Mouse (Mus musculus): ENCODE measurements around the gene Olfr1416. TPM values are rescaled to one million over a fixed set of nuclear protein-coding genes. Genes with fewer than 3 reads are reported as not detected.

The Olfr1416 gene
- polyA plus RNA-seq, 1 experiment, result not detected

DNA sequence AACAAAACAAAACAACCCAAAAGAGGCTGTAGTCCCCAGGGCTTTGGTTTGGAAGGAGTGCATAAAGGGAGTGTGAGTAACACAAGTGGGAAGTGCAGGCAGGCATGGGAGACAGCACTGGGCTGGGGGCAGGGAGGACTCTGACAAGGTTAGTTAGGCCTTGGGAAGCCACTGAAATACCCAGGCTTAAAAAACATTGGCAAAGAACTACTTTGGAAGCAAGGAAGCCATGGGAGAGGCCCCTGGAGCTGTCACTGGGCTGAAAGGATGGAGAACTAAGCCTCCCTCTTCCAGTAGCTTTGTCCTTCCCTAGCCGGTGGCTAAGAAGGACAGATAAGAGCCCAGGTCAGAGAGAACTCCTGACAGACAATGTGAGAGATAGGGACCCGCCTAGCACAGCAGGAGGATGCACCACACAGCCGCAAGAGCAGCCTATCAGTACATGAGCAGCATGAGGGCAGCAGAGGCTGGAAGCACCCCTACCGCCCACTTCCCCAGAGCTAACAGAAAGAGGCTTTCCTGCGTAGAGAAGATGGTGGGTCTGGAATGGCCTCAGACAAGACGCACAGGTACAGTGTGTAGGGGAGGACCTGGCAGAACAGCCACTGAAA lies 43.4 kb downstream of the Olfr1416 start:
- TF ChIP-seq SRF (IDR thresholded peaks at IDR 0.05; ENCODE audit: control insufficient read depth, insufficient read length, low read depth), result no peak
- TF ChIP-seq POLR2AphosphoS2 (IDR thresholded peaks at IDR 0.05; ENCODE audit: insufficient read length, low read depth), result no peak
- TF ChIP-seq CEBPB (IDR thresholded peaks at IDR 0.05; ENCODE audit: insufficient read depth, poor library complexity, severe bottlenecking), result no peak
- TF ChIP-seq TCF12 (IDR thresholded peaks at IDR 0.05; ENCODE audit: insufficient read depth, poor library complexity, severe bottlenecking), result no peak
- no peak for TF ChIP-seq TCF3 (IDR thresholded peaks at IDR 0.05; ENCODE audit: insufficient read length, low read depth)
- TF ChIP-seq MAX (IDR thresholded peaks at IDR 0.05; ENCODE audit: low read depth), result no peak
- TF ChIP-seq MYOG (IDR thresholded peaks at IDR 0.05; ENCODE audit: control insufficient read depth in 1 of 3, insufficient read depth in 1 of 3, insufficient read length in 2 of 3, low read depth in 2 of 3), result no peak
- no peak for TF ChIP-seq USF1 (IDR thresholded peaks at IDR 0.05; ENCODE audit: low read depth)
- TF ChIP-seq E2F4 (IDR thresholded peaks at IDR 0.05; ENCODE audit: insufficient read depth), result no peak
- no peak for TF ChIP-seq REST (IDR thresholded peaks at IDR 0.05; ENCODE audit: insufficient read depth, insufficient read length)
- TF ChIP-seq MYOD1 (IDR thresholded peaks at IDR 0.05; ENCODE audit: control insufficient read depth in 1 of 3, insufficient read length in 2 of 3, low read depth in 2 of 3), result no peak
- no peak for TF ChIP-seq POLR2A (IDR thresholded peaks at IDR 0.05; ENCODE audit: insufficient read length, low read depth)
- H3K27me3 ChIP-seq (ENCODE audit: control insufficient read depth, insufficient read depth, insufficient read length), result no peaks in the 10 kb centered on the region
- no peak overlapping the region for H3ac ChIP-seq (ENCODE audit: control insufficient read depth, insufficient read length)
- peaks cover 44% of the 10 kb centered on the region for H3K36me3 ChIP-seq (ENCODE audit: control insufficient read depth, insufficient read depth)
- H3K4me3 ChIP-seq, result no peak overlapping the region
- H3K4me2 ChIP-seq (ENCODE audit: low read depth), result no peak overlapping the region
- H3K79me2 ChIP-seq (ENCODE audit: control insufficient read depth, insufficient read depth), result no peaks in the 10 kb centered on the region

DNA sequence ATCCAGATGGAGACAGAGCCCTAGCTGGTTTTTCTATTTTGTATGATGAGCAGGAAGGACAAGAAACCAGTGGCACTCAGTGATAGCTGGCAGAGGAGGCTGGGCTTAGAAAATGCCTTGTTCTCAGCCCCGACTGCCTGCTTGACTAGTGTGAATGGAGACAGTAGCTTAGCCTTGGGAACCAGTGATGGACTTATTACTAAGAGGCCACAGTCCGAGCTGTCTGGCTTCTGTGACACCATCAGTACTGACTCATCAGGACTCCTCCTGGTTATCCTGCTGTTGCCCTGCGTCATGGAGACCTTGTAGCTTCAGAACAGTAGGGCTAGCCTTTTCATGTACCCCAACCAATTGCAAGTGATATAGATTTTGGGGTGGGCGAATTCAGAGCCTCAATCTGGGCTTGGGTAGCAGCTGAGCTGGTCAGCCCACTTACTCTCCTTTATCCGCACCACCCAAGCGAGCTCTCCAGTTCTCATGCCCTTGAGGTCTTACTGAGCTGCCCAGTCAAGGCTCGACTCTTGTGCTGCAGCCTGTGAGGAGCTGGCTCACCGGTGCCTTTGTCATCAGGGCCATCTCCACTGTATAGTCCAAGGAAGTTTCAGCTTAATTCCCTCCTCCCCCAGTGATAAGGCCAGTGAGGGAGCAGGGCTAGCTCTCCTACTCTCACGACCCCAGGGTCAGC lies 44.7 kb downstream of the Olfr1416 start:
- Histone ChIP-seq H3ac (ENCODE audit: control insufficient read depth, insufficient read length) (no peak overlapping the region), H3K4me2 (ENCODE audit: low read depth) (no peak overlapping the region), H3K4me3 (no peak overlapping the region), H3K27me3 (ENCODE audit: control insufficient read depth, insufficient read depth, insufficient read length) (no peaks in the 10 kb centered on the region), H3K36me3 (ENCODE audit: control insufficient read depth, insufficient read depth) (peaks cover 34% of the 10 kb centered on the region), H3K79me2 (ENCODE audit: control insufficient read depth, insufficient read depth) (no peaks in the 10 kb centered on the region)
- TF ChIP-seq REST (IDR thresholded peaks at IDR 0.05; ENCODE audit: insufficient read depth, insufficient read length), result no peak

DNA sequence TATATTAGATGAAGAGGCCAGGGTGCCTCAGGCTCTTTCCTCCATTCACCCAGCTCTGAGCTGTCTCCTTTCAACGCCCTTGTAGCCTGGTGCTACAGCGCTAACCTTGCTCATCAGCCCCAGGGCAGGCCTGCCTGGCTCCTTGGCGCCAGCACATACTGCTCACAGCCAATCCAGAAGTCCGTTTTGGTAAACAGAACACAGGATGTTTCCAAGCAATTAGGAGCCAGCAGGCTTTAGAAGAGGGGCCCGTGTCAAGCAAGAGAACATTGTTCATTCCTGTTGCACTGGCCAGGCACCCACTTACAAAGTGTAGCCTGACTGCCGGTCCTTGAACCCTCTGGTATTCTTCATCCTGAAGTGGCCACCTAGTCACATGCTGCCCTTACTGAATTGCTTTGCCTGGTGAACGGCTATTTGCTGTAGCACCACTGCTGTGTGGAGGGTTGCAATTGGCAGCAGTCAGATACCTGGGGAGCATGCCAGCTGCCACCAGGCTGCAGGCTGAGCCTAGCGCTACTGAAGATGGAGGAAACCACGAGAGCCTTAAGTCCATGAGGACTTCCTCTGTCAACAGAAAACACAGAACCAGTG lies 47.1 kb downstream of the Olfr1416 start:
- H3K4me3 ChIP-seq, result no peak overlapping the region
- H3K79me2 ChIP-seq (ENCODE audit: control insufficient read depth, insufficient read depth), result no peaks in the 10 kb centered on the region
- peaks cover 25% of the 10 kb centered on the region for H3K36me3 ChIP-seq (ENCODE audit: control insufficient read depth, insufficient read depth)
- H3K27me3 ChIP-seq (ENCODE audit: control insufficient read depth, insufficient read depth, insufficient read length), result no peaks in the 10 kb centered on the region
- H3K4me2 ChIP-seq (ENCODE audit: low read depth), result no peak overlapping the region
- no peak for TF ChIP-seq SRF (IDR thresholded peaks at IDR 0.05; ENCODE audit: control insufficient read depth, insufficient read length, low read depth)
- TF ChIP-seq CEBPB (IDR thresholded peaks at IDR 0.05; ENCODE audit: insufficient read depth, poor library complexity, severe bottlenecking), result no peak
- TF ChIP-seq REST (IDR thresholded peaks at IDR 0.05; ENCODE audit: insufficient read depth, insufficient read length), result no peak
- no peak for TF ChIP-seq MAX (IDR thresholded peaks at IDR 0.05; ENCODE audit: low read depth)
- no peak for TF ChIP-seq TCF12 (IDR thresholded peaks at IDR 0.05; ENCODE audit: insufficient read depth, poor library complexity, severe bottlenecking)
- no peak for TF ChIP-seq TCF3 (IDR thresholded peaks at IDR 0.05; ENCODE audit: insufficient read length, low read depth)
- no peak for TF ChIP-seq MYOG (IDR thresholded peaks at IDR 0.05; ENCODE audit: control insufficient read depth in 1 of 3, insufficient read depth in 1 of 3, insufficient read length in 2 of 3, low read depth in 2 of 3)
- TF ChIP-seq E2F4 (IDR thresholded peaks at IDR 0.05; ENCODE audit: insufficient read depth), result no peak
- TF ChIP-seq MYOD1 (IDR thresholded peaks at IDR 0.05; ENCODE audit: control insufficient read depth in 1 of 3, insufficient read length in 2 of 3, low read depth in 2 of 3), result no peak
- no peak for TF ChIP-seq POLR2A (IDR thresholded peaks at IDR 0.05; ENCODE audit: insufficient read length, low read depth)
- TF ChIP-seq POLR2AphosphoS2 (IDR thresholded peaks at IDR 0.05; ENCODE audit: insufficient read length, low read depth), result no peak
- no peak for TF ChIP-seq USF1 (IDR thresholded peaks at IDR 0.05; ENCODE audit: low read depth)
- H3ac ChIP-seq (ENCODE audit: control insufficient read depth, insufficient read length), result no peak overlapping the region

- Histone ChIP-seq H3K27me3 (ENCODE audit: control insufficient read depth, insufficient read depth, insufficient read length) (no peaks in the 10 kb centered on the region), H3K4me3 (no peak overlapping the region), H3K36me3 (ENCODE audit: control insufficient read depth, insufficient read depth) (peaks cover 23% of the 10 kb centered on the region), H3K4me2 (ENCODE audit: low read depth) (no peak overlapping the region), H3ac (ENCODE audit: control insufficient read depth, insufficient read length) (no peak overlapping the region), H3K79me2 (ENCODE audit: control insufficient read depth, insufficient read depth) (no peaks in the 10 kb centered on the region)
- TF ChIP-seq TCF3 (IDR thresholded peaks at IDR 0.05; ENCODE audit: insufficient read length, low read depth) (no peak), SRF (IDR thresholded peaks at IDR 0.05; ENCODE audit: control insufficient read depth, insufficient read length, low read depth) (no peak), MYOD1 (IDR thresholded peaks at IDR 0.05; ENCODE audit: control insufficient read depth in 1 of 3, insufficient read length in 2 of 3, low read depth in 2 of 3) (no peak), USF1 (IDR thresholded peaks at IDR 0.05; ENCODE audit: low read depth) (no peak), POLR2AphosphoS2 (IDR thresholded peaks at IDR 0.05; ENCODE audit: insufficient read length, low read depth) (no peak), CEBPB (IDR thresholded peaks at IDR 0.05; ENCODE audit: insufficient read depth, poor library complexity, severe bottlenecking) (no peak), E2F4 (IDR thresholded peaks at IDR 0.05; ENCODE audit: insufficient read depth) (no peak), MYOG (IDR thresholded peaks at IDR 0.05; ENCODE audit: control insufficient read depth in 1 of 3, insufficient read depth in 1 of 3, insufficient read length in 2 of 3, low read depth in 2 of 3) (no peak), POLR2A (IDR thresholded peaks at IDR 0.05; ENCODE audit: insufficient read length, low read depth) (no peak), MAX (IDR thresholded peaks at IDR 0.05; ENCODE audit: low read depth) (no peak), REST (IDR thresholded peaks at IDR 0.05; ENCODE audit: insufficient read depth, insufficient read length) (no peak), TCF12 (IDR thresholded peaks at IDR 0.05; ENCODE audit: insufficient read depth, poor library complexity, severe bottlenecking) (no peak)
These were observed 48.0 kb downstream of the Olfr1416 start for GRCm38 (mm10) chr1:92436831-92437321.

All from myocyte (in vitro differentiated cells).